Mouse (Mus musculus) mouse embryonic stem cell (cell line): Measurements from ENCODE around the gene Ehmt2.

Source experiments
- in situ Hi-C, 2 experiments: fragments of 300-500 bp; cut with MboI; formaldehyde crosslinking; loops; 1 replicate in 1 of 2; 3 replicates in 1 of 2; pipeline ENCODE4 v1.14.3; 2019 to 2020; ENCODE audit warnings: low sequenced_read_pairs in 2 of 2, low pct_unique_long_range_greater_than_20kb in 1 of 2, mixed read lengths in 1 of 2; ENCODE audit not compliant: unreplicated experiment in 1 of 2

The Ehmt2 gene

DNA sequence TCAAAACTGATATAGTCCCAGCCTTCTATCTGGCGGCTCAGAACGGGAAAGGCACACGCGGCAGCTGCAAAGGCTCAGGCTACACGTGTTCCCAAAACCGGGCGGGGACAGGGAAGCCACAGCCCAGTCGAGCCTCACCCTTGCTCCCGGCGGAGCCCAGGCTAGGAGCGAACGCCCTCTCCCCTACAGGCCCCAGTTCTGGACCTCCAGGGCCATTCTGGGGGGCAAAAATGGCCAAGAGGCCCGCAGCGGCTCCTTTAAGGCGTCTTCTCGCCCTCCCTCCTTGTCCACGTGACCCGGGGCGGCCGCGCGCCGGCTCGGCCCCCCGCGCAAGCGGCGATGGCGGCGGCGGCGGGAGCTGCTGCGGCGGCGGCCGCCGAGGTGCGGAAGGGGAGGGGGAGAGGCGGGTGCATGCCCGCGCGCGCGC, at the start of gene Ehmt2, which contains the start of gene C2:
Gene Ehmt2 (plus strand): TSS at position 310 of the 427 bp plus-strand sequence.
Gene C2 (minus strand): TSS at position 106 of the 427 bp plus-strand sequence.
- in situ Hi-C loops = no loop called here

DNA sequence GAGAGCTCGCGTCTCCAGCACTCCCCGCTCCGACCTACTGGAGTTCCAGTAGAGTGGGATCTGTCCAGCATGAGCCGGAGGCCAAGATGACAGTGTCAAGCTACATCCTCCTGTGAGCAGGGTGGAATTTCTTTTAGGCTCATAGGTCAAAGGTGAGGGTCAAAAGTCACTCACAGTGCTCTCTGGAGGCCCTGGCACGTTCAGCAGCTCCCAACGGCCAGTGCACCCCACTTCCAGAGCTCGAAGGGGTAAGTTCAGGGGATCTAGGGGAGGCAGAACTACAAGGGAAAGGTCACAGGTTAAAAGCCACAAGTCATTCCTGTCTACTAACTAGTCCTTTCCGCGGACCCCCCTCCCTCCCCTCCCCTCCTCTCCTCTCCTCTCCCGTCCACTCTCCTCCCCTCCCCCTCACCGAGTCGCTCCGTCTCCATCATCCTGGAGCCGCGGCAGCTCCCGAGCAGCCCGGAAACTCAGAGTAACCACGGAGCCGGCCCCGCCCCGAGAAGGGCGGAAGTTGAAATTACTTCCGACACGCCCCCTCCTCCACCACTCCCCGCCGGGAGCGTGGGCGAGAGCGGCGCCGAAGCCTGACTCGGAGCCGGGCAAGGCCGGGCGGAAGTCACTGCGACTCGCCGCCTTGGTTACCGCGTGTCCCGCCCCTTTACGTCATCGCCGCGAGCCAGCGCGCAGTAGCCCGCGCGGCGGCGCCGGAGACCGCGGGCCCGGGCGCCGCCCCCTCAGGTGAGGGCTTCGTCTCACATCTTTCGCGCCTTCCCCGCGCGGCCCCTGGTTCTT, 48.4 kb upstream of the Ehmt2 start, which contains the start of the genes Skiv2l and Nelfe:
Gene Skiv2l (minus strand): TSS at position 489 of the 795 bp plus-strand sequence.
Gene Nelfe (plus strand): TSS at position 670 of the 795 bp plus-strand sequence.
- in situ Hi-C loops = no loop called here

DNA sequence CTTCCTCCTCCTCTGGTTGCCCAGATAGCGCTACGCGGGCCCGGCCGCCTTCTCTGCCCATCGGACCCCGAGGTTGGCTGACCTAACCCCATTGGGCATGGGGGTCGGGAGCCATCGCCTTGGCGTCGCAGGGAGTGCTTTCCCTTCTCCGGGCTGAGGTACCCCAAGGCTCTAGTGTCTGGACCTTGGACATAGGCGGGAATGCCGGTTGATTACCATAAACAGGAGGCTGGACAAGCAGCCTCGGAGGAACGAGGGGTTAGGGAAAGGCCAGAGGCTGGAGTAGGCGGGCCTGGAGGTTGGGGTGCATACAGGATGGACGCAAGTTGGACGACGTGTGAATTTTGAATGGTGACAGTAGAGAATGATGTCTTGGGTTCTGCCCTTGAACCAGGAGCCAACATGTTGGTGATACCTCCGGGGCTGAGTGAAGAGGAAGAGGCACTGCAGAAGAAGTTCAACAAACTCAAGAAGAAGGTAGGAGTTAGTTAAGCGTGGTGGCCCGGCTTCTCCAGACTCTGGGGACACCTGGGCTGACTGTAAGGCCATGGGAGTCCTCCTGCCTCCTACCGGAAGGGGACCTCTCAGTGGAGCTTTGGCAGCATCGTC, 47.6 kb upstream of the Ehmt2 start:
- in situ Hi-C loops = no loop called here

DNA sequence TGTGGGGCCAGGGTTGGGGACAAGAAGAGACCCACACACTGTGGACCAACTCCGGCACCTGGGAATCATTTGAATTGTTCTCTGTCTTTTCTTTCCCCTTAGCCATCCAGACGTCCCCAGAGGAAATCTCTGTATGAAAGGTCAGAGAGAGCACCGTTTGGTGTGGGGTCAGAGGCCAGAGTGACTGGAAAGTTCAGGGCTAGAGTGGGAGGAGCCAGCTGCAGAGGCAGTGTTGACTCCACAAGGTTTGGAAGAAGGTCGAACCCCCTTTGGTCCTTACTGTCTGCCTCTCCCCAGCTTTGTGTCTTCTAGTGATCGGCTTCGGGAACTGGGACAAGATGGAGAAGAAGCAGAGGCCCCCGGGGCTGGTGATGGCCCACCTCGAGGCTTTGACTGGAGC, 44.8 kb upstream of the Ehmt2 start:
- in situ Hi-C loops = no loop called here

DNA sequence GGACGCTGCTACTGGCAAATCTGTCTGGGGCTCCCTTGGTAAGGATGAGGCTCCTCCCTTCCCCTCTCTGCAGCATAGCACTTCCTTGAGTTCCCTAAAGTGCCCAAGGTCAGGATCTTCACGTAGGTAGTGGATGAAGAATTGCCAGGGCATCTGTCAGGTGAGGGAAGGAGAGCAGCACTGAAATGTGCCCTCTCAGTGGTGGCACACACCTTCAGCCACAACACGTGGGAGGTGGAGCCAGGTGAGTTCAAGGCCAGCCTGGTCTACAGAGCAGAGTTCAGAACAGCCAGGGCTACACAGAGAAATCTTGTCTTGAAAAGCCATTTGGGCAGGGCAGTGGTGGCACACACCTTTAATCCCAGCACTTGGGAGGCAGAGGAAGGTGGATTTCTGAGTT, 43.5 kb upstream of the Ehmt2 start:
- in situ Hi-C loops = loop anchor here in 1 of 2 experiments (5.0 kb wide), 1 partner anchor 88 kb away; no protein-coding TSS in a partner anchor

DNA sequence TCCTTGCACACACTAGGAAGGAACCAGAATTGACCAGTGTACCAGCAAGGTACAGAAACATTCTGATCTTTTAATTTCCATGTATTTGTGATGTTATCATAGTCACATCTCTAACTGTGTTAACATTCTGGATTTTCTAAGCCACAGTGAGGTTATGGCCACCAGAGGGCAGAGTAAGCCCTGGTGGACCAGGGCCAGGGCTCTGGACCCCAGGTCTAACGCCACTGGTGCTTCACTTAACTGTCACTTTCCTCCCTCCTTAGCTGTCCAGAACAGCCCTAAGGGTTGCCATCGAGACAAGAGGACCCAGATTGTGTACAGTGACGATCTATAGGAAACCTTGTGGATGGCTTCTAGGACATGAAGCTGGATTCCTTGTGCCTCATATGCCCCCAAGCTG, 42.4 kb upstream of the Ehmt2 start:
- in situ Hi-C loops = loop anchor here in 1 of 2 experiments (5.0 kb wide), 1 partner anchor 86 kb away; no protein-coding TSS in a partner anchor

DNA sequence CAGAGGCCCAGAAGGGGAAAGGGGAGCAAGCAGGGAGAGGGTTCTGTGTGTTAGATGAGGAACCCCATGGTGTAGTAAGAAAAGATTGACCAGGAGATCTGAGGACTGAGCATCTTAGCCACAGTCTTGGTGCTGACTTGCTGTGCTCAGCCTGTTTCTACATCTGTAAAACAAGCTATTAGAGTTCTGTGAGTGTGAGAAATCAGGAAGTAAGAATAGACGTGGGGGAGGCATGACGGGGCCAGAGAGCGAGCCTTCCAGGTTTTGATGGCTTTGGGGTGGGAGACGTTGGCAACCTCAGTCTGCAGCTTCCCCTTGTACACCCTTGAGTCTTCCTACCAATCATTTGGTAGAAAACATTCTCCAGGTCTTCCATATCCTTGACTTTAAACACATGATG, 39.6 kb upstream of the Ehmt2 start:
- in situ Hi-C loops = loop anchor here in 1 of 2 experiments (5.0 kb wide), 1 partner anchor 84 kb away; no protein-coding TSS in a partner anchor

DNA sequence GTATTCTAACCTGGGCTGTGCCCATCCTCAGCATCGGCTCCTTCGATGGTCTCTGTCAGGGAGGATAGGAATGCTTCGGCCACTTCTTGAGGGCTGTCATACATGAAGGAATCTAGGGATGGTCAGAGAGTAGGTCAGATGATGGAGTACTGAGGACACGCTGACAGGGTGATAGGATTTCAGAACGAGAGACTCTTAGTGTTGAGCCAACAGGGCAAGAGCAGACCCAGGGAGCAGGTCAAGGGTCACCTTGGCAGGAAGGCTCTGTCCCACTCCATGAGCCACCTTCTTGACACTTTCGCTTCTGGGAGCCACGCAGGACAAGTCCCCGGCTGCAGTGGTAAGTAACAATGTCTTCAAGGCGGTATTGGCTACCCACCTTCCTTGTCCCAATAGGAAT, 37.8 kb upstream of the Ehmt2 start:
- in situ Hi-C loops = no loop called here

DNA sequence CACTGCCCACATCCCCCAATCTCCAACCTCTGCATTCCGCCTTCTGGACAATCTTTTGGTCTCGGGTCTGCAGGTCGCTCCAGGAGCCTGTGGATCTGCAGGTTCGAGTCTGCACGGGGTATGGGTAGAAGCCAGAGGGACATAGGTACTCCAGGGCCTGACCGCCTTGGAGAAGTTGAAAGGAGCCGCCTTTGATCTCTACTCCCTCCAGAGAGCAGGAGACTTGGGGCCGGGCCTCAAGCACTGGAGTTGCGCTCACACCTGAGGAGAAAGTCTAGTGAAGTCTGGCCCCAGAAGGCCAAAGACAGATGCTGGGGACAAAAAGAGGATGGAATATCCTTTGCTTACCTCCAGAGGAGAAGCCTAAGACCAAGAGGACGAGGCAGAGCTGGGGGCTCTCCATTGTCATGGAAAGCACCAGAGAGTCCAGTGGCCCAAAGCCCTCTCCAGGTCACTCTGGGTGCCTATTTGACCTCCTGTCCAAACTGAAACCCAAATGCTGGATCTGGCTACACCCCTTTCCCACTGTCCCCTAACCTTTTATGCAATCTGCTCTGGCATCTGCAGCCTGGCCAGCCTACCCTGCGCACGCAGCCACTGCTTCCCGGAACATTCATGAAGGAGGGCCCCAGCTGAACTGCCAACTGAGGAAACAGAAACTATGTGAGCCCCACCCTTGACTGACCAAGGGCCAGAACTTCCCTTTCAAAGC, 36.4 kb upstream of the Ehmt2 start:
- in situ Hi-C loops = no loop called here

DNA sequence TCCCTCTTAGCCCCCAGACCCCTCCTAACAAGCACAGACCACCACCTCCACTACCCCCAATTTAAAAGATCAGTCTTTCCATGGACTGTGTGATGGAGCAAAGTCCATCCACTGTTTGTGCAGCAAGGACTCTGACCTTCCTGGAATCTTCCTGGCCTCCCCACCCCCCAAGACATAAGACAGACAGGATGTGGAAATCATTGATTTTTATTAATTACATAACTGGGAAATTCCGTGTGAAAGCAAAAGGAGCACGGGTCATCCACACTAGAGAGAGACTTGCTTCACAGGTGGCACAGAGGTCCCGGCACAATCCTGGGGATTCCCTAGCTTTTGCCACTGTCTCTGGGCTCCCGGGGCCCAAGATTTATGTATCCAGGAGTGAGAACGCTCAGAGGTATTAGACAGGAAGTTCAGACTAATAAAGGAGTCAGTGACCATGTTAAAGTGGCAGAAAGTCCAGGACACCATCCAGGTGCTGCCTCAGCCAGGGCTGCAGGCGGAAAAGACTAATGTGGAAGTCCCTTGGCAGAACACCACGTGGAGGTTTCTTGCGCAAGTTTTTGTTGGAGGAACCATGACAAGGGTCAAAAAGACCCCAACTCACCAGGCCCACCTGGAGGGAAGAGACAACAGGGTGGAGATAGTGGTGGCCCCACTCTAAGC, 35.7 kb upstream of the Ehmt2 start, which contains the start of gene Cfb:
Gene Cfb (minus strand): TSS at position 103 of the 666 bp plus-strand sequence.
- in situ Hi-C loops = no loop called here

DNA sequence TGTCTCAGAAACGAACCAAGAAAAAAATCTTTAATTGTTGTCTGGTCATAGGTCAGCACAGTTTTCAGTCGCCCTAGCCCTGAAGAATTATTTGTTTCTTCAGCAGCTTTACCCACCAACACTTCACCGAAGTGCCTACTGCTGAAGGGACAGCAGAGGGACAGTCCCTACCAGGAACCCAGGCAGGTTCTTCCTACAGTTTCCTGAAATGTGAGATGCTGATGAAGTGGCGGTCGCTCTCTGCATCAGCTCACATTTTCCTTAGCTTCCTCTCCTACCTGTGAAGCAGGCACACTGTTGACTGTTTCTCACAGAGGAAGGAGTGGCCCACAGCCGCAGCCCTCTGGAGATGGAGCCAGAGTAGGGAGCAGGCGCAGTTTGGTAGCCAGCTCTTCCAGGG, 32.3 kb upstream of the Ehmt2 start:
- in situ Hi-C loops = no loop called here

DNA sequence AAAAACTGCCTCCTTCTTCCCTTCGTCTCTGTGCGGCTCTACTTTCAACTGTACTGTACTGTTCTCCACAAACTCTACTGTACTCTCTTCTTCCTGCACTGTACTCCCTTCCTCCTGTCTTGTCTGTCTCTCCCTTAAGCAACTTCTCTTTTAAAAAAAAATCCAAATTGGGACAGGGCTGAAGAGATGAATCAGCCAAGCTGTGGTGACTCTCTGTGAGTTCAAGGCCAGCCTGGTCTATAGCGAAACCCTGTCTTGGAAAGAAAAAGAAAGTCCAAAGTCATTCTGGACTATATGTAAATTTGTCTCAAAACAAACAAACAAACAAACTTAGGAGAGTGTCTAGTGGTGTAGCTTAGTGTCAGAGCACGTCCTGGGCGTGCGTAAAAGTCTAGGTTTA, 23.9 kb upstream of the Ehmt2 start:
- in situ Hi-C loops = no loop called here

DNA sequence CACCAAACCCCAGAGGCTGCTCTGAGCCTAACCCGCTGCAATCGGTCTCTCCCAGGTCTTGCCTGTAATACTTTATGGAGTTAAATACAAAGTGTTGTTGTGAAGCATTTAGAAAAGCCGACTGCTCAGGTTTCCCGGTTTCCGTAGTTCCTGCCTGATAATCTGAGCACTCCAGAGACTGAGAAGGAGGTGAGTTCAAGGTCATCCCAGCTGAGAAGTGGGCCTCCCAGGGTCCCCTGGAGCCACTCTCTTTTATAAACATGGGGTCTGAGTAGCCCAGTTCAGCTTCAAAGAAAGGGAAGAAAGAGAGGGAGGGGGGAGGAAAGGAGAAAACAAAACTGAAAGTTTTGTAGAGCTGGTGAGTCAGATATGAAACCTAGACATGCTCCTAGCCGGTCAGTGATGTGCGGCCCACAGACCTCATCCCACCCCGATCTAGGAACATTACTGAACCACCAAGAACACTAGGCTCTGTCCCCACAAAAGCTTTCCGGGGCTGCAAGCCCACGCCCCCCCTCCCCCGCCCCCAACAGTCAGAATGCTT, 18.9 kb upstream of the Ehmt2 start, which contains the start of gene Zbtb12:
Gene Zbtb12 (plus strand): TSS at position 148 of the 544 bp plus-strand sequence.
- in situ Hi-C loops = no loop called here

DNA sequence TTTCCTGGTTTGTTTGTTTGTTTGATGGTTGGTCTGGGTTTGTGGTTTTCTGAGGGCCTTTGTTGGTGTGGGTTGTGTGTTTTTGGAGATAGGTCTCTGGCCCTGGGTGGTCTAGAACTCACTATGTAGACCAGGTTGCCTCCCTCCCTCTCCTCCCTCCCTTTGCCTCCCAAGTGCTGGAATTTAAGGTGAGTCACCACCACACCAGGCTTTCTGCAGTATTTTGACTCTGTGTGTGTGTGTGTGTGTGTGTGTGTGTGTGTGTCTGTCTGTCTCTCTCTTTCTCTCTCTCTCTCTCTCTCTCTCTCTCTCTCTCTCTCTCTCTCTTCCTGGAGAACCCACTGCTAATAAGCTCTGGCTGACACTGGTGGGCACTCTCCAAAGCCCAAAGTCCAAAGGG, 17.1 kb upstream of the Ehmt2 start:
- in situ Hi-C loops = no loop called here

DNA sequence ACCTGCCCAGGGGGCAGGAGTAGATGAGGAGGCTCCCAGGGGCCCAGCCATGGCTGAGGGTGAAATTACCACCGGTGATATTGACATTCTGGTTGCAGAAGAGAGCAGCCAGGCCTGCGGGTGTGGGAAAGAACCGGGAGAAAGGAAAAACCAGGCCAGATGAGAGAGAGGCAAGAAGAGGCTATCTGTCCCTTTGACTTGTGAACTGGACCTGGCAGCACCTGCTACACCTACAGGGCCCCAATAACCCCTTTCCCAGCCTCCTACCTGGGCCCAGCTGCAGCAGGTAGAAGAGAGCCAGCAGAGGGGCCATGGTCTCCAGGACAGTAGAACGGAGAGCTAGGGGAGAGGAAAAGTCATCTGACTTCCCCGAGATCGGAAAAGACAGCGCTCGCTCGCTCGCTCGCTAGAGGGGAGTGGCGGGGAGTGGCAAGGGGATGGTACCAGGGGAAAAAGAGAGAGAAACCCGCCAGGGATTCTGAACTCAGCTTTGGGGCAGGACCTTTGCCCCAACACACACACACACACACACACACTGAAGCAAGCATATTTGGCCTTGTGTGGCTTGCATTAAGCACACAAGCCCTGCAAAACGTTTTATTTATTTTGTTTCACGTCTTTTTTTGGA, 16.5 kb upstream of the Ehmt2 start, which contains the start of gene Gm20547:
Gene Gm20547 (minus strand): TSS at position 360 of the 628 bp plus-strand sequence.
- in situ Hi-C loops = no loop called here

DNA sequence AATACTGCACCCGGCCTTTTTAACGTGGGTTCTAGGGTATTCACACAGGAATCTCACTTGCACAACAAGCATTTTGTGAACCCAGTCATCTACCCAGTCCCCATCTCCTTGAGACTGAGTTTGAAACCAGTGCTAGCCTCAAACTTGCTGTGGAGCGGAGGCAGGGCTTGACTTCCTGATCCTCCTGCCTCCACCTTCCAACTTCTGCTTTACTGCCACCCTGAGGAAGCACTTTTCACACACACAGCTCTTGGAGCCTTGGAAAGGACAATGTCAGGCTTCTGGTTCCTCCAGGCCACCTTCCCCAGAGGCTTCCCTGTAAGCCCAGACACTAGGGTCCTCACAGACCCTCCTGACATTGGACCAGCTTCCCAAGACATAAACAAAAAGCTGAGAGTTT, 14.9 kb upstream of the Ehmt2 start:
- in situ Hi-C loops = no loop called here

DNA sequence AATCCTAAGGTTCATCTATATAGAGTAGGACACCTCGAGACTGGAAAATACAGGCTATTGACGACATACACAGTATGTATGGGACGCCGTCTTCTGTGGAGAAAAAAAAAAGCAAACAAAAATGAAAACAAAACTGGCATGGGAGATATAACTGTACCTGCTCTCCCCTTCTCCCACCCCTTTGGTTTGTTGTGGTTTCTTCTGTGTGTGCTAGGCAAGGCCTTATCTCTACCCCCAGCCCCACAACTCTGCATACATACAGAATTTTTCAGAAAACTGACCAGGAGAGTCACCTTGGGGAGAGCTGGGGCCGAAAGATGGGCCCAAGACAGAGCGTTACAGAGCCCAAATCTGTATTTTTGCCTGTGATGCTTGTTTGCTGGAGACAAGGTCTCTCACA, 13.6 kb upstream of the Ehmt2 start:
- in situ Hi-C loops = no loop called here

DNA sequence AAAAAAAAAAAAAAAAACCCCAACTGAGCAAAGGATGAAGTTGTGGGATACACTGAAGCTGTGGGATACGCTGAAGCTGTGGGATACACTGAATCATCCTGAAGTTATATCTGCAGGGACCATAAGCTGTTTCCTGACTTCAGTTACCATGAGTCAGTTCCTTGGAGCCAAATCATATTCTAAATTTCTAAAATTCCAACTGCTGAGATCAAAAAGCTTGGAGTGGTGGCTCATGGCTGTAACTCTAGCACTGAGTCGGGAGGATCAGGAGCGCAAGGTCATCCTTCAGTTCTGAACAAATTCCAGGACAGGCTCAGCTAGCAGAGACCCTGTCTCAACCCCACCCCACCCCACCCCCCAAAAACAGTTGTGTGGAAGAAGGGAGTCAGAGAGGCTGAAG, 12.7 kb upstream of the Ehmt2 start:
- in situ Hi-C loops = no loop called here
